Mouse (Mus musculus): ENCODE results near the gene 9530068E07Rik.

DNA sequence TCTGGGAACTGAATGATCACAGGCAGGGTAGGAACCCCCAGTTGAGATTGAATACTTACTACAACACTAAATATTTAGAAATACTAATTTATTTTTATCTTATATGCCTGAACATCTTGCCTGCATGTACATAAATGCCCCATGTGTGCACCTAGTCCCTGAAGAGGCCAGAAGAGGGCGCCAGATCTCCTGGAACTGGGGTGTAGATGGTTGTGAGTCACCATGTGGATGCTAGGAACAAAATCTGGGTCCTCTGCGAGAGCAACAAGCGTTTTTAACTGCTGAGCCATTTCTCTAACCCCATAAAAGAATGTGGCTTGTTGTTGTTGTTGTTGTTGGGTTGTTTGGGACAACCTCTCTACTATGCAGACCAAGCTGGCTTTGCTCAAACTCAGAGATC lies 47.5 kb upstream of the 9530068E07Rik start:
- TF ChIP-seq CTCF (IDR thresholded peaks at IDR 0.05; ENCODE audit: insufficient read depth, low read length) (peak; percentile 17; the same call in 1 of the 2 replicates), POLR2A (IDR thresholded peaks at IDR 0.05; ENCODE audit: borderline replicate concordance, extremely low read depth, low read depth, low read length) (no peak)

Measured in lung, adult 2 months (tissue).